Mouse (Mus musculus): ENCODE results near the gene F830045P16Rik. TPM values are rescaled to one million over a fixed set of nuclear protein-coding genes. Genes with fewer than 3 reads are reported as not detected.

F830045P16Rik gene
- polyA plus RNA-seq, 1 experiment from 2014 or later, result not detected

DNA sequence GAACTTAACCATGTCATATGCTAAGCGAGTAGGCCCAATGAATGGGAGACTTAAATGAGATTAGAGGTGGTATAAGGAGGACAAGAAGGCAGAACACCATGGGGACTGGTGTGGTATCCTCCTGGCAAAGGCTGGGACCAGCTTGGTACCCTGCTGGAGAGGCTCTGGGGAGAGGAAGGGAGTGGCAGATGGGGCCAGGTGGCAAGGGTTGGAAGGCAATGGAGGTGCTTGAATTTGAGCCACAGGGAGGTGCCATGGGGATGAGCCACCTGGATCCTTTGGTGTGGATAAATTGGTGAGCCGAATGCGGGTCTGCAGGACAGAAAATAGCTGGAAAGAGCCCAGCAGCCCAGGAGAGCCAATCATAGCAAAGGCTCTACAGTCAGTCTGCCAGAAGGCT, 8.5 kb upstream of the F830045P16Rik start:
- H3K9ac ChIP-seq (ENCODE audit: low read length), result no peak overlapping the region
- H3K27me3 ChIP-seq (ENCODE audit: control insufficient read depth, insufficient read depth, low read length), result no peaks in the 10 kb centered on the region
- 67% methylated on average over 3 of the region's 3 CpGs for WGBS
- peaks cover 3 to 10% of the 10 kb centered on the region in 2 experiments; a peak in 3 of 4 replicates for H3K4me1 ChIP-seq (ENCODE audit: control insufficient read depth in 2 of 2, insufficient read depth in 2 of 2, low read length in 2 of 2)
- H3K9me3 ChIP-seq (ENCODE audit: control insufficient read depth, low read length), result no peaks in the 10 kb centered on the region
- no peak overlapping the region for H3K4me2 ChIP-seq (ENCODE audit: low read length)
- H3K36me3 ChIP-seq (ENCODE audit: control insufficient read depth, insufficient read depth, low read length), result no peaks in the 10 kb centered on the region
- H3K4me3 ChIP-seq (ENCODE audit: control insufficient read depth in 1 of 2, insufficient read depth in 1 of 2, low read depth in 1 of 2, low read length in 2 of 2), result no peak overlapping the region
- no peak for ATAC-seq (ENCODE audit: insufficient number of reproducible peaks, insufficient read depth, low FRiP score, low read depth)
- no peak overlapping the region for H3K27ac ChIP-seq (replicated peaks in 1 of 2; ENCODE audit: control insufficient read depth in 1 of 2, insufficient read depth in 1 of 2, low read depth in 2 of 2, low read length in 2 of 2)

DNA sequence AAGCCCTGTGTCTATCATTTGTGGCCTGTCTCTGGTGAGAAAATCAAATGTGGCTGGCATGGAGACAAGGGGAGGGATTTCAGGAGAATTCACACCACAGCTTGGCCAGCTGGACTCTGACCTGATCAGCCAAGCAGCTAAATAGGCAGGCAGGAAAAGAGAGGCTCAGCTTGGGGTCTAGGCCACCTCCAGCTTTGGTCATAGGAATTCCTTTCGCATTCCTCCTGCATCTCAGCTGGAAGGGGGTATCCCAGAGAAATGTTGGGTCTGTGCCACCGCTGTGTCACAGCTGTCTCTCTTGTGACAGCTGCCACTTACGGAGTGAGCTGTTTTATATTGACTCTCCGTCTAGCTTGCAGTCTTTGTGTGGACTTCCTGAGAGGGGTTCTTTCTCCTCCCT, 8.0 kb upstream of the F830045P16Rik start:
- Histone ChIP-seq H3K9ac (ENCODE audit: low read length) (no peak overlapping the region), H3K4me2 (ENCODE audit: low read length) (no peak overlapping the region), H3K36me3 (ENCODE audit: control insufficient read depth, insufficient read depth, low read length) (no peaks in the 10 kb centered on the region), H3K4me1 (ENCODE audit: control insufficient read depth in 2 of 2, insufficient read depth in 2 of 2, low read length in 2 of 2) (peaks cover 3 to 10% of the 10 kb centered on the region in 2 experiments; a peak in 3 of 4 replicates), H3K27ac (replicated peaks in 1 of 2; ENCODE audit: control insufficient read depth in 1 of 2, insufficient read depth in 1 of 2, low read depth in 2 of 2, low read length in 2 of 2) (no peak overlapping the region), H3K4me3 (ENCODE audit: control insufficient read depth in 1 of 2, insufficient read depth in 1 of 2, low read depth in 1 of 2, low read length in 2 of 2) (no peak overlapping the region), H3K9me3 (ENCODE audit: control insufficient read depth, low read length) (no peaks in the 10 kb centered on the region), H3K27me3 (ENCODE audit: control insufficient read depth, insufficient read depth, low read length) (no peaks in the 10 kb centered on the region)
- 17% methylated on average over 4 of the region's 4 CpGs for WGBS
- ATAC-seq (ENCODE audit: insufficient number of reproducible peaks, insufficient read depth, low FRiP score, low read depth), result no peak

DNA sequence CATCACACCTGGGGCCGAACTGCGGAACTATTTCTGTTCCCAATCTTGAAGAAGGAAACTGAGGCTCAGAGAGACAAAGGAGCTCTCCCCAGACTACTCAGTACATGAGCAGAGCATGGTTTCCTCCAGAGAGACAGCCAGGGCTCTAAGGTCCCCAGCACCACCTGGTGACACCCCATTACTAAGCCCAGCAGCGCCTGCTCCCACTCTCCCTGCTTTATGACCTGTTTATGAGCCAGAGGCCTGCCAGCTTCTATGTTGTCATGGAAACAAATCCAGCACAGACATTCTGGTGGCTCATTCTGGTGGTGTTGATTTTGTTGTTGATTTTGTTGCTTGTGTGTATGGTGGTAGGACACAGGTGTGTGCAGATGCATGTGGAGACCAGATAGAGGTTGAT, 3.6 kb upstream of the F830045P16Rik start:
- Histone ChIP-seq H3K9me3 (ENCODE audit: control insufficient read depth, low read length) (no peaks in the 10 kb centered on the region), H3K4me1 (ENCODE audit: control insufficient read depth in 2 of 2, insufficient read depth in 2 of 2, low read length in 2 of 2) (peaks cover 11 to 21% of the 10 kb centered on the region in 2 experiments; a peak in 3 of 4 replicates), H3K4me3 (ENCODE audit: control insufficient read depth in 1 of 2, insufficient read depth in 1 of 2, low read depth in 1 of 2, low read length in 2 of 2) (no peak overlapping the region), H3K36me3 (ENCODE audit: control insufficient read depth, insufficient read depth, low read length) (no peaks in the 10 kb centered on the region), H3K4me2 (ENCODE audit: low read length) (no peak overlapping the region), H3K27ac (replicated peaks in 1 of 2; ENCODE audit: control insufficient read depth in 1 of 2, insufficient read depth in 1 of 2, low read depth in 2 of 2, low read length in 2 of 2) (no peak overlapping the region), H3K9ac (ENCODE audit: low read length) (no peak overlapping the region), H3K27me3 (ENCODE audit: control insufficient read depth, insufficient read depth, low read length) (no peaks in the 10 kb centered on the region)
- no peak for ATAC-seq (ENCODE audit: insufficient number of reproducible peaks, insufficient read depth, low FRiP score, low read depth)
- 85% methylated on average over 3 of the region's 3 CpGs for WGBS

DNA sequence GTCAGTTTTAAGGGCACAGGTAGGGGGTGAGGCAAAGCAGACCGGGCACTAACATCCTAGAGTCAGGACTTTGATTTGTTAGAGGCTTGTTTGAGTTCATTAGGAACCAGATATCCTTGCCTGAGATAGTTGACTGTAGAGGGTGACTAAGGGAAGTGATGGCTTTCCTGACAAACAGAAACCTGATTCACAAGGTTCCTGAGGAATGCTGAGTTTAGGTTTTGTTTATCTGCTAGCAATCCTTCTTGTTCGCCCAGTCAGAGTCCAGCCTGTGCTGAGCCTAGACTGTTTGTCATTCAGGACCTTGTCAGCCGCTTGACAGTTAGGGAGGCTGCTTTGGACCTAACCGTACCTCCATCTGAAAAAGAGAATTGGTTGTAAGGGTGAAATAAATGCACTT, 2.8 kb upstream of the F830045P16Rik start:
- Histone ChIP-seq H3K36me3 (ENCODE audit: control insufficient read depth, insufficient read depth, low read length) (no peaks in the 10 kb centered on the region), H3K4me3 (ENCODE audit: control insufficient read depth in 1 of 2, insufficient read depth in 1 of 2, low read depth in 1 of 2, low read length in 2 of 2) (no peak overlapping the region), H3K27me3 (ENCODE audit: control insufficient read depth, insufficient read depth, low read length) (no peaks in the 10 kb centered on the region), H3K4me2 (ENCODE audit: low read length) (no peak overlapping the region), H3K27ac (replicated peaks in 1 of 2; ENCODE audit: control insufficient read depth in 1 of 2, insufficient read depth in 1 of 2, low read depth in 2 of 2, low read length in 2 of 2) (no peak overlapping the region), H3K9ac (ENCODE audit: low read length) (no peak overlapping the region), H3K9me3 (ENCODE audit: control insufficient read depth, low read length) (no peaks in the 10 kb centered on the region), H3K4me1 (ENCODE audit: control insufficient read depth in 2 of 2, insufficient read depth in 2 of 2, low read length in 2 of 2) (peaks cover 9 to 12% of the 10 kb centered on the region in 2 experiments; a peak in 3 of 4 replicates)
- no peak for ATAC-seq (ENCODE audit: insufficient number of reproducible peaks, insufficient read depth, low FRiP score, low read depth)
- 42% methylated on average over 4 of the region's 4 CpGs for WGBS

DNA sequence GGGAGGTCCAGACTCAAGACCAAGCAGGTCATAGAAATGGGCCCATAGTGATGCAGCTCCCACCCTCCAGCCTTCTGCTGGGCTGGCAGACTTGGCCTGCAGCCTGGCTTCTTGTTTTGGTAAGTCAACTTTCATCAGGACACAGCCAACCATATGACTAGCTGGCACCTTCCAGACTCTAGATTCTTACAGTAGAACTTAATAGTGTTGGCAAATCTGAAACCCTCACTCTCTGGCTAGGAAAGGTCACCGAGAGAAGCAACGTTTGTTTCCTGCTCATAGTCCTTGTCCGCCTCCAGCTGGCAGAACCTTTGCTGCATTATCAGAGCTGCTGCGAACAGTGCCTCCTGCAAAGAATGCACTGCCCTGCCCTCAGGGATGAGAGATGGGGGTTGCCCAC, 1.5 kb upstream of the F830045P16Rik start:
- 30% methylated on average over 4 of the region's 4 CpGs for WGBS
- Histone ChIP-seq H3K4me2 (ENCODE audit: low read length) (no peak overlapping the region), H3K27ac (replicated peaks in 1 of 2; ENCODE audit: control insufficient read depth in 1 of 2, insufficient read depth in 1 of 2, low read depth in 2 of 2, low read length in 2 of 2) (no peak overlapping the region), H3K4me1 (ENCODE audit: control insufficient read depth in 2 of 2, insufficient read depth in 2 of 2, low read length in 2 of 2) (peaks cover 9 to 12% of the 10 kb centered on the region in 2 experiments; a peak in 3 of 4 replicates), H3K4me3 (ENCODE audit: control insufficient read depth in 1 of 2, insufficient read depth in 1 of 2, low read depth in 1 of 2, low read length in 2 of 2) (no peak overlapping the region), H3K9me3 (ENCODE audit: control insufficient read depth, low read length) (no peaks in the 10 kb centered on the region), H3K36me3 (ENCODE audit: control insufficient read depth, insufficient read depth, low read length) (no peaks in the 10 kb centered on the region), H3K27me3 (ENCODE audit: control insufficient read depth, insufficient read depth, low read length) (no peaks in the 10 kb centered on the region), H3K9ac (ENCODE audit: low read length) (no peak overlapping the region)
- ATAC-seq (ENCODE audit: insufficient number of reproducible peaks, insufficient read depth, low FRiP score, low read depth), result no peak

DNA sequence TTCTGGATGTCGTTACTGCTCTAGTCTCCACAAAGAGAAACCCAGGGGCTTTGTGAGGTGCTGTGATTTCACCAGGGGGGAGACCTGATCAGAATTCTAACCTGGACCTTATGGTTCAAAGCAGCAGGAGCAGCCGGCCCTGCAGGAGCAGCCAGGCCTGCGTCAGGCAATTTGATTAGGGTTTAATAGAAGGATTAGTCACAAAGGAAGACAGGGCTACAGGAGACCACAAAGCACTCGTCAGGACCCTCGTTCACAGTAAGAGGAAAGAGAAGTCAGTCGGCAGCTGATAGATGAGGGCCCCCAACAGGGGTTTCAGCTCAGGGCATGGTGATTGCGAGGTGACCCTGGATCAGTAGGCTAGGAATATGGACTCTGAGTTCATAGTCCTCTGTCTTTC, 958 bp upstream of the F830045P16Rik start:
- H3K4me3 ChIP-seq (ENCODE audit: control insufficient read depth in 1 of 2, insufficient read depth in 1 of 2, low read depth in 1 of 2, low read length in 2 of 2), result no peak overlapping the region
- WGBS, result 56% methylated on average over 7 of the region's 7 CpGs
- H3K36me3 ChIP-seq (ENCODE audit: control insufficient read depth, insufficient read depth, low read length), result no peaks in the 10 kb centered on the region
- H3K27ac ChIP-seq (replicated peaks in 1 of 2; ENCODE audit: control insufficient read depth in 1 of 2, insufficient read depth in 1 of 2, low read depth in 2 of 2, low read length in 2 of 2), result no peak overlapping the region
- no peaks in the 10 kb centered on the region for H3K9me3 ChIP-seq (ENCODE audit: control insufficient read depth, low read length)
- H3K4me1 ChIP-seq (ENCODE audit: control insufficient read depth in 2 of 2, insufficient read depth in 2 of 2, low read length in 2 of 2), result peaks cover 9 to 12% of the 10 kb centered on the region in 2 experiments; a peak in 3 of 4 replicates
- H3K9ac ChIP-seq (ENCODE audit: low read length), result no peak overlapping the region
- H3K4me2 ChIP-seq (ENCODE audit: low read length), result no peak overlapping the region
- H3K27me3 ChIP-seq (ENCODE audit: control insufficient read depth, insufficient read depth, low read length), result no peaks in the 10 kb centered on the region
- ATAC-seq (ENCODE audit: insufficient number of reproducible peaks, insufficient read depth, low FRiP score, low read depth), result no peak

DNA sequence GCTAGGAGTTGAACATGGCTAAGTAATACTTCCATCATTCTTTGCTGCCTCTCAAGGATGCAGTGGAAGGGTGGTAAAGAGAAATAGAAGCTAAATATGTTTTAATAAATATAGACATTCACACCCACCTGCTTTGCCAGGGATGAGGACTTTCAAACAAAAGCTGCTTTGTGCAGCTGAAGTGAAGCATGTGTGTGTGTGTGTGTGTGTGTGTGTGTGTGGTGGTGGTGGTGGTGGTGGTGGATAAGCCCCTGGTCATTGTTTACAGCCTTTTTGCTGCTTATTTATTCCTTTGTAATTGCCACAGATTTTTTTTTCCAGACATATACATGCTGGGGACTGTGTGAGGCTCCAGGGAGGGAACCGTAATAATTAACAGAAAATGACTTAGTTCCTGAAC, 524 bp upstream of the F830045P16Rik start:
- 88% methylated on average over 1 of the region's 1 CpGs for WGBS
- Histone ChIP-seq H3K9ac (ENCODE audit: low read length) (no peak overlapping the region), H3K4me3 (ENCODE audit: control insufficient read depth in 1 of 2, insufficient read depth in 1 of 2, low read depth in 1 of 2, low read length in 2 of 2) (no peak overlapping the region), H3K27me3 (ENCODE audit: control insufficient read depth, insufficient read depth, low read length) (no peaks in the 10 kb centered on the region), H3K9me3 (ENCODE audit: control insufficient read depth, low read length) (no peaks in the 10 kb centered on the region), H3K36me3 (ENCODE audit: control insufficient read depth, insufficient read depth, low read length) (no peaks in the 10 kb centered on the region), H3K27ac (replicated peaks in 1 of 2; ENCODE audit: control insufficient read depth in 1 of 2, insufficient read depth in 1 of 2, low read depth in 2 of 2, low read length in 2 of 2) (no peak overlapping the region), H3K4me1 (ENCODE audit: control insufficient read depth in 2 of 2, insufficient read depth in 2 of 2, low read length in 2 of 2) (peaks cover 9 to 13% of the 10 kb centered on the region in 2 experiments; a peak in 3 of 4 replicates), H3K4me2 (ENCODE audit: low read length) (no peak overlapping the region)
- no peak for ATAC-seq (ENCODE audit: insufficient number of reproducible peaks, insufficient read depth, low FRiP score, low read depth)

DNA sequence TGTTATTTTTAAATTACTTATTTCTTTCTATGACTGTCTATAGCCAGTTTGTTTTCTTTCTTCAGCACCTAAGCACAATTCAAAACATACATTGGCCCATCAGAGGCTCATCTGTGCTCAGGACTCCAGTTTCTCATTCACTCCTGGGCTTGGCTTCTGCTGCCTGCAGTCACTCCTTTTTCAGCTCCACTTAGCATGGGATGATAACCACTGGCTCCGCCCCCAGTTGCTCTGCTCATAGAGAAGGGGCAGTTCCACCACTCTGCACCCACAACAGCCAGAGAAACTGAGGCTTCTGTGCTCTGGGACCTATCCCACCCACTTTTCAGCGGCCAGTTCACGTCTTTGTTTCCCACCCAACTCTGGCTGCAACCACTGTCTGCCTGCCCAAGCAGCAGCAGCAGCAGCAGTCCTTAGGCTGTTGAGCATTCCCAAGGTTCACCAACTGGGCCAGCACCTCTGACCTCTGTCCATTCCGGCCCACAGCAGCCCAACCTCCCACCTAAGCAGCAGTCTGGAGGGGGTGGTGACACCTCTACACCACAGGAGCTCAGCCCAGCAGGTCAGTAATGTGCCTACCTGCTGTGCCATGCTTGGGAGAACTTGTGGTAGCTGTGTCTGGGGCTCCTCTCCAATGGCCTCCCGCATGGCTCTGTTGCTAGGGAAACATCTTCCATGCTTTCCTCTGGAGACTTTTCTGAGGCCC, 1.4 kb downstream of the F830045P16Rik start:
- no peaks in the 10 kb centered on the region for H3K36me3 ChIP-seq (ENCODE audit: control insufficient read depth, insufficient read depth, low read length)
- no peak overlapping the region for H3K9ac ChIP-seq (ENCODE audit: low read length)
- no peak overlapping the region for H3K4me2 ChIP-seq (ENCODE audit: low read length)
- H3K4me1 ChIP-seq (ENCODE audit: control insufficient read depth in 2 of 2, insufficient read depth in 2 of 2, low read length in 2 of 2), result peaks cover 9 to 16% of the 10 kb centered on the region in 2 experiments; a peak in 3 of 4 replicates
- no peak overlapping the region for H3K27ac ChIP-seq (replicated peaks in 1 of 2; ENCODE audit: control insufficient read depth in 1 of 2, insufficient read depth in 1 of 2, low read depth in 2 of 2, low read length in 2 of 2)
- H3K27me3 ChIP-seq (ENCODE audit: control insufficient read depth, insufficient read depth, low read length), result no peaks in the 10 kb centered on the region
- no peak for ATAC-seq (ENCODE audit: insufficient number of reproducible peaks, insufficient read depth, low FRiP score, low read depth)
- WGBS, result 34% methylated on average over 5 of the region's 5 CpGs
- no peak overlapping the region for H3K4me3 ChIP-seq (ENCODE audit: control insufficient read depth in 1 of 2, insufficient read depth in 1 of 2, low read depth in 1 of 2, low read length in 2 of 2)
- no peaks in the 10 kb centered on the region for H3K9me3 ChIP-seq (ENCODE audit: control insufficient read depth, low read length)
